Mouse (Mus musculus) embryonic facial prominence, embryonic 14.5 days (tissue): Measurements from ENCODE around the gene Rreb1. TPM values are rescaled to one million over a fixed set of nuclear protein-coding genes. Genes with fewer than 3 reads are reported as not detected.

Experiments
- ATAC-seq: fragments of 200-750 bp; cut with Nextera tagmentation; 2 replicates; pipeline ENCODE4 v1.8.0; 2017; ENCODE audit warnings: low read depth, moderate number of reproducible peaks, moderate TSS enrichment
- DNase-seq: peaks from one replicate; pipeline ENCODE4 v3.0.0-alpha.2; 2015; ENCODE audit warnings: low spot score
- H3K27ac ChIP-seq: fragments of 300-500 bp; sonication (generic); replicated peaks from 2 replicates; pipeline ENCODE4 v1.5.1; 2014; ENCODE audit warnings: low read depth, mild to moderate bottlenecking, low read length, moderate library complexity
- H3K27me3 ChIP-seq: fragments of 300-500 bp; sonication (generic); replicated peaks from 2 replicates; pipeline ENCODE4 v1.6.1; 2014; ENCODE audit warnings: low read length; ENCODE audit not compliant: control insufficient read depth, insufficient read depth
- H3K36me3 ChIP-seq: fragments of 300-500 bp; sonication (generic); 2 replicates; pipeline ENCODE4 v1.6.1; 2014; ENCODE audit warnings: low read length, mixed read lengths; ENCODE audit not compliant: control insufficient read depth, insufficient read depth
- H3K4me1 ChIP-seq: fragments of 300-500 bp; sonication (generic); 2 replicates; pipeline ENCODE4 v1.6.1; 2014; ENCODE audit warnings: antibody characterized with exemption, low read length; ENCODE audit not compliant: control insufficient read depth, insufficient read depth
- H3K4me2 ChIP-seq: fragments of 300-500 bp; sonication (generic); 2 replicates; pipeline ENCODE4 v1.6.1; 2014; ENCODE audit warnings: low read depth, mild to moderate bottlenecking, low read length, moderate library complexity, mixed read lengths
- H3K4me3 ChIP-seq: fragments of 300-500 bp; sonication (generic); 2 replicates; pipeline ENCODE4 v1.5.1; 2014; ENCODE audit warnings: low read depth, mild to moderate bottlenecking, low read length
- H3K9ac ChIP-seq: fragments of 300-500 bp; sonication (generic); 2 replicates; pipeline ENCODE4 v1.6.1; 2014; ENCODE audit warnings: low read depth, mild to moderate bottlenecking, low read length, moderate library complexity, mixed read lengths
- H3K9me3 ChIP-seq: fragments of 300-500 bp; sonication (generic); 2 replicates; pipeline ENCODE4 v1.6.1; 2016; ENCODE audit warnings: low read length; ENCODE audit not compliant: control insufficient read depth
- WGBS: fragments of 180-500 bp; shearing (Covaris S2); extraction: QIAGEN DNeasy Blood & Tissue Kit; methylation state at CpG from one replicate; pipeline ENCODE4 v1.1.7; 2014; 5-methylcytosine and 5-hydroxymethylcytosine counted together
- polyA plus RNA-seq: library from polyadenylated mRNA; unstranded; fragments of >200 nt; fragmentation: Nextera tagmentation; extraction: Ambion mirVana; gene quantifications from 2 replicates; pipeline ENCODE4 v1.2.1, GENCODE M21; 2014

Rreb1 gene
- polyA plus RNA-seq, 1 experiment from 2014 or later, result 20.2 TPM

GRCm38 (mm10) chr13:37923091-37923490, 144.9 kb downstream of the Rreb1 start:
- Histone ChIP-seq H3K27ac (no peak overlapping the region), H3K4me2 (no peak overlapping the region), H3K4me1 (peaks cover 15% of the 10 kb centered on the region; the same call in 1 of the 2 replicates), H3K9ac (no peak overlapping the region), H3K36me3 (peaks cover 47% of the 10 kb centered on the region; the same call in 1 of the 2 replicates), H3K4me3 (no peak overlapping the region), H3K27me3 (no peaks in the 10 kb centered on the region), H3K9me3 (no peaks in the 10 kb centered on the region)
- DNase-seq (no peak), ATAC-seq (no peak)
- 86% methylated on average over 4 of the region's 4 CpGs for WGBS

- DNase-seq (no peak), ATAC-seq (no peak)
- Histone ChIP-seq H3K9me3 (no peaks in the 10 kb centered on the region), H3K36me3 (peaks cover 49% of the 10 kb centered on the region), H3K27ac (no peak overlapping the region; the same call in 1 of the 2 replicates), H3K9ac (no peak overlapping the region), H3K4me1 (peaks cover 8% of the 10 kb centered on the region; the same call in 1 of the 2 replicates), H3K4me3 (no peak overlapping the region), H3K4me2 (no peak overlapping the region), H3K27me3 (no peaks in the 10 kb centered on the region)
- 79% methylated on average over 10 of the region's 10 CpGs for WGBS
Observed at GRCm38 (mm10) chr13:37923643-37924460, 145.7 kb downstream of the Rreb1 start.

- 0 out of 2 replicates have a peak, but pooled peaks cover 2% of the 10 kb centered on the region for H3K4me1 ChIP-seq
- WGBS, result 71% methylated on average over 4 of the region's 4 CpGs
- DNase-seq (no peak), ATAC-seq (no peak)
- no peak overlapping the region for H3K4me3 ChIP-seq
- H3K9ac ChIP-seq, result no peak overlapping the region
- H3K36me3 ChIP-seq, result peaks cover 55% of the 10 kb centered on the region
- H3K9me3 ChIP-seq, result no peaks in the 10 kb centered on the region
- H3K4me2 ChIP-seq, result no peak overlapping the region
- no peak overlapping the region for H3K27ac ChIP-seq
- H3K27me3 ChIP-seq, result no peaks in the 10 kb centered on the region
Observed at GRCm38 (mm10) chr13:37924461-37924948, 146.3 kb downstream of the Rreb1 start.

DNA sequence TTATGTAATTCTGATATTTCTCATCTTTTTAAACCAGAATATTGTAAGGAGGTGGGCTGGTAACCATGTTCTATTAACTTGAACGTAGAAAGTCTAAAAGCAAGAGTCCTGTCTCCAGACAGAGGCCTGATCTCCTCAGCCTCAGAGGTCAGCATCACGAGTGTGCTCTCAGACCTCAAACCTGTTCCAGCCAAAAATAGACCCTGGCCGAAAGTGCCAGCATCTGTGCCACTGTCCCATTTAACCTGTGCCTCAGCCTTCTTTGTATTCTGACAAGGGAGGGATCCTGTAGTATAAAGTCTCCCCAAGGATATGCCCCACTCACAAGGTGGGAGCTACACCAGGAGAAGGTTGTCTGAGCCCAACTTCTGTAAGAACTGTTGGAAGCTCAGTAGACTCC, 148.2 kb downstream of the Rreb1 start:
- Histone ChIP-seq H3K27ac (no peak overlapping the region), H3K4me2 (no peak overlapping the region), H3K9ac (no peak overlapping the region), H3K9me3 (no peaks in the 10 kb centered on the region), H3K36me3 (peaks cover 67% of the 10 kb centered on the region), H3K27me3 (no peaks in the 10 kb centered on the region), H3K4me3 (no peak overlapping the region), H3K4me1 (0 out of 2 replicates have a peak, but pooled peaks cover 2% of the 10 kb centered on the region)
- no peak for DNase-seq
- no peak for ATAC-seq
- 87% methylated on average over 3 of the region's 3 CpGs for WGBS

DNA sequence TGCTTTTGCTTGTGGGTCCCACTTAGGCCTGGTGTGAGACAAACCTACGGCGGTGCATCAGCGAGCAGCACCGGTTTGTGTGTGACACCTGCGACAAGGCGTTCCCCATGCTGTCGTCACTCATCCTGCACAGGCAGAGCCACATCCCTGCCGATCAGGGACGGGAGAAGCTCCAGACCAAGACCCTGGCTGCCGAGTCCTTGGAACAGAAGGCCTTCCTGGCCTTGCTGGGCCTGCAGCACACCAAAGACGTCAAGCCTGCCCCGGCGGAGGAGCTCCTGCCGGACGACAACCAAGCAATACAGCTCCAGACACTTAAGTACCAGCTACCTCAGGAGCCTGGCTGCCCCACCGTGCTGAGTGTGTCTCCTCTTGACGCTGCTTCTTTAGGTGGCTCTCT, 151.3 kb downstream of the Rreb1 start:
- no peak for ATAC-seq
- peaks cover 77% of the 10 kb centered on the region for H3K36me3 ChIP-seq
- no peak for DNase-seq
- no peaks in the 10 kb centered on the region for H3K9me3 ChIP-seq
- no peak overlapping the region for H3K27ac ChIP-seq
- H3K27me3 ChIP-seq, result no peaks in the 10 kb centered on the region
- 97% methylated on average over 16 of the region's 17 CpGs for WGBS
- no peak overlapping the region for H3K4me2 ChIP-seq
- no peak overlapping the region for H3K4me3 ChIP-seq
- no peak overlapping the region for H3K9ac ChIP-seq
- no peaks in the 10 kb centered on the region for H3K4me1 ChIP-seq

- no peak overlapping the region for H3K27ac ChIP-seq
- no peak for DNase-seq
- 90% methylated on average over 13 of the region's 13 CpGs for WGBS
- H3K4me3 ChIP-seq, result no peak overlapping the region
- no peak for ATAC-seq
- no peaks in the 10 kb centered on the region for H3K27me3 ChIP-seq
- peaks cover 76% of the 10 kb centered on the region for H3K36me3 ChIP-seq
- H3K9ac ChIP-seq, result no peak overlapping the region
- no peaks in the 10 kb centered on the region for H3K4me1 ChIP-seq
- H3K9me3 ChIP-seq, result no peaks in the 10 kb centered on the region
- no peak overlapping the region for H3K4me2 ChIP-seq
Observed at GRCm38 (mm10) chr13:37930091-37930490, 151.9 kb downstream of the Rreb1 start.

DNA sequence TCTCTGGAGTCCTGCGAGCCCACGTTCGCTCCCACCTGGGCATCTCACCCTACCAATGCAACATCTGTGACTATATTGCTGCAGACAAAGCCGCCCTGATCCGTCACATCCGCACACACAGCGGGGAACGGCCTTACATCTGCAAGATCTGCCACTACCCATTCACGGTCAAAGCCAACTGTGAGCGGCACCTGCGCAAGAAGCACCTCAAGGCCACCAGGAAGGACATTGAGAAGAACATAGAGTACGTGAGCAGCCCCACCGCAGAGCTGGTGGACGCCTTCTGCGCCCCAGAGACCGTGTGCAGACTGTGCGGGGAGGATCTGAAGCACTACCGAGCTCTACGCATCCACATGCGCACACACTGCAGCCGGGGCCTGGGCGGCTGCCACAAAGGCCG, 152.4 kb downstream of the Rreb1 start:
- Histone ChIP-seq H3K9me3 (no peaks in the 10 kb centered on the region), H3K4me1 (no peaks in the 10 kb centered on the region), H3K36me3 (peaks cover 76% of the 10 kb centered on the region), H3K4me3 (no peak overlapping the region), H3K4me2 (no peak overlapping the region), H3K27me3 (no peaks in the 10 kb centered on the region), H3K9ac (no peak overlapping the region), H3K27ac (no peak overlapping the region)
- 95% methylated on average over 23 of the region's 23 CpGs for WGBS
- no peak for DNase-seq
- no peak for ATAC-seq

DNA sequence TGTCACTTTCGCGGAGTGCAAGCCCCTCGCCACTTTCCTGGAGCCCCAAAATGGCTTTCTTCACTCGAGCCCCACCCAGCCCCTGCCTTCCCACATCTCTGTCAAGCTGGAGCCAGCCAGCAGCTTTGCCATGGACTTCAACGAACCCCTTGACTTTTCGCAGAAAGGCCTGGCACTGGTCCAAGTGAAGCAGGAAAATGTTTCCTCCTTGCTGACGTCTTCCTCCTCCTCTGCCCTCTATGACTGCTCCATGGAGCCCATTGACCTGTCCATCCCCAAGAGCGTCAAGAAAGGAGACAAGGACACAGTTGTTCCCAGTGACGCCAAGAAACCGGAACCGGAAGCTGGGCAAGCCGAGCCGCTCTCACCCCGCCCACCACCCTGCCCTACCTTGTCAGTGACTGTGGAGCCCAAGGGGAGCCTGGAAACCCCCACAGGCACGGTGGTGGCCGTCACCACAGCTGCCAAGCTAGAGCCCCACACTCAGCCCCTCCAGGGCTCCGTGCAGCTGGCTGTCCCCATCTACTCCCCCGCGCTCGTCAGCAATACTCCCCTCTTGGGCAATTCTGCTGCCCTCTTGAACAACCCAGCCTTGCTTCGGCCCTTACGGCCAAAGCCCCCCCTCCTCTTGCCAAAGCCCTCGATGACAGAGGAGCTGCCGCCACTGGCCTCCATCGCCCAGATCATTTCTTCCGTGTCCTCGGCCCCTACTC, 153.2 kb downstream of the Rreb1 start:
- peaks cover 83% of the 10 kb centered on the region for H3K36me3 ChIP-seq
- no peak overlapping the region for H3K4me2 ChIP-seq
- H3K4me3 ChIP-seq, result no peak overlapping the region
- H3K4me1 ChIP-seq, result no peaks in the 10 kb centered on the region
- no peak for DNase-seq
- WGBS, result 70% methylated on average over 26 of the region's 27 CpGs
- no peak overlapping the region for H3K27ac ChIP-seq
- no peaks in the 10 kb centered on the region for H3K27me3 ChIP-seq
- no peak overlapping the region for H3K9ac ChIP-seq
- no peaks in the 10 kb centered on the region for H3K9me3 ChIP-seq
- ATAC-seq, result no peak
